Mouse (Mus musculus): ENCODE data around the gene Inpp5f.

DNA sequence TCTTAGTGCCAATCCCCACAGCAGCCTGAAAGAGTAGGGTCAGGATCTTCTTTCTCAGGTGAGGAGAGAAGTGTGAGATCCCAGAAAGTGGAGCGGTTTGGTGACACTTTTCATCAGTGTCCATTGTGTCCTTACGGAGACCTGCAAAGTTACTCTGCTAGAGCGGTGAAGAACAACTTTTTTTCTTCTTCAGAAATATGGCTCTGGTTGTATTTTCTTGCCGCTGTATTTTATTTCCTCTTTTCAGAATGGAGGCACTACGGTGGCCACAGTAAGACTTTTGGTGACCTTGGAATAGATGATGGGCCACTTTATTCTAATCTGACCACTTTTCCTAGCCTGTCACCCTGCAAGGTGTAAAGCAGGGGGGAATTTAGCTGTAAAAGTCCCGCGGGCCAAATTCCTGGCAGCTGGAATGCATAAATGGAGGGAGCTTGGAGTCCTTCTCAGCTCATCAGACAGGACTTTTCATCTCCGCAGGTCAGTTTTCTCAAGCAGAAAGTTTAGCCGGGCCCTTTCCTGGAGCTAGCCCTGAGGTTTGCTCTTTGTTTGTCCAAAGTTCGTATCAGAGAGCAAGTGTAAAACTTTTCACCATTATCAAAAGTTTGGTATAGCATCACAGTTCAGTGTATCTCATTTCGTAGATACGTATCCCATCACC, 1.5 kb downstream of the Inpp5f start:
- TF ChIP-seq EP300 (IDR thresholded peaks at IDR 0.05; ENCODE audit: low read depth) (no peak), CTCF (IDR thresholded peaks at IDR 0.05; ENCODE audit: low read depth) (no peak)

All from liver, postnatal 0 days (tissue).